18 mouse cellular contexts compared by ENCODE assay signal in genomic region chr6:16785166-16785565, GRCm38 (mm10).
"Had no signal": no experiment of that assay in that cellular context is flagged by ENCODE, and none has a peak within 500 bp of the region (broad histone marks: within the 10 kb centered on the region; RNA-seq: fewer than 3 reads in every experiment).

No protein-coding gene starts in this region.

- H3K9ac ChIP-seq: liver, embryonic 14.5 days; liver, postnatal 0 days; midbrain, embryonic 13.5 days; neural tube, embryonic 13.5 days had no signal

- H3K36me3 ChIP-seq: midbrain, embryonic 10.5 days; midbrain, embryonic 13.5 days; neural tube, embryonic 13.5 days had no signal

- H3K4me2 ChIP-seq: liver, embryonic 11.5 days; midbrain, embryonic 13.5 days; neural tube, embryonic 13.5 days had no signal

- H3K9me3 ChIP-seq: megakaryocyte, embryonic 14.5 days; midbrain, embryonic 10.5 days; midbrain, embryonic 13.5 days; neural tube, embryonic 13.5 days had no signal

- H3K4me3 ChIP-seq: left cerebral cortex, adult 2 months; megakaryocyte, embryonic 14.5 days; midbrain, embryonic 10.5 days; midbrain, embryonic 13.5 days; myocyte; neural tube, embryonic 13.5 days had no signal

- DNase-seq: kidney, adult 2 months; kidney, postnatal 25 days; layer of hippocampus, postnatal 36 days; liver, postnatal 0 days; retina, postnatal 1 day; thymus, adult 18-20 months; thymus, postnatal 36 days had no signal

- H3K27me3 ChIP-seq: megakaryocyte, embryonic 14.5 days; midbrain, embryonic 13.5 days; neural tube, embryonic 13.5 days had no signal

- H3K4me1 ChIP-seq: megakaryocyte, embryonic 14.5 days; midbrain, embryonic 10.5 days; midbrain, embryonic 13.5 days; neural tube, embryonic 13.5 days had no signal

- H3K27ac ChIP-seq: kidney, postnatal 0 days; left cerebral cortex, adult 2 months; liver, embryonic 14.5 days; midbrain, embryonic 10.5 days; midbrain, embryonic 13.5 days; neural tube, embryonic 13.5 days had no signal

- ATAC-seq: intestine, postnatal 0 days; liver, postnatal 0 days; midbrain, embryonic 13.5 days; midbrain, embryonic 16.5 days had no signal
